Mouse (Mus musculus): ENCODE results near the gene Vav3. TPM values are rescaled to one million over a fixed set of nuclear protein-coding genes. Genes with fewer than 3 reads are reported as not detected.
A peak's percentile ranks its signal among the peaks of the same experiment; 100 is the strongest.

Vav3 gene
- total RNA-seq (2021) = 1 to 10 TPM in 1 of 2 experiments, under 1 TPM in 1; 0.94 to 2.6 TPM
- long read RNA-seq, experiment 1, full-length matches to known transcripts = 1 of 1 reads
- long read RNA-seq, experiment 1, partial matches to known transcripts = 0 of 1 reads
- long read RNA-seq, experiment 1, other reads (novel, unspliced or antisense) = 0 of 1 reads
- long read RNA-seq, experiment 2, full-length matches to known transcripts = 1 of 1 reads
- long read RNA-seq, experiment 2, partial matches to known transcripts = 0 of 1 reads
- long read RNA-seq, experiment 2, other reads (novel, unspliced or antisense) = 0 of 1 reads

DNA sequence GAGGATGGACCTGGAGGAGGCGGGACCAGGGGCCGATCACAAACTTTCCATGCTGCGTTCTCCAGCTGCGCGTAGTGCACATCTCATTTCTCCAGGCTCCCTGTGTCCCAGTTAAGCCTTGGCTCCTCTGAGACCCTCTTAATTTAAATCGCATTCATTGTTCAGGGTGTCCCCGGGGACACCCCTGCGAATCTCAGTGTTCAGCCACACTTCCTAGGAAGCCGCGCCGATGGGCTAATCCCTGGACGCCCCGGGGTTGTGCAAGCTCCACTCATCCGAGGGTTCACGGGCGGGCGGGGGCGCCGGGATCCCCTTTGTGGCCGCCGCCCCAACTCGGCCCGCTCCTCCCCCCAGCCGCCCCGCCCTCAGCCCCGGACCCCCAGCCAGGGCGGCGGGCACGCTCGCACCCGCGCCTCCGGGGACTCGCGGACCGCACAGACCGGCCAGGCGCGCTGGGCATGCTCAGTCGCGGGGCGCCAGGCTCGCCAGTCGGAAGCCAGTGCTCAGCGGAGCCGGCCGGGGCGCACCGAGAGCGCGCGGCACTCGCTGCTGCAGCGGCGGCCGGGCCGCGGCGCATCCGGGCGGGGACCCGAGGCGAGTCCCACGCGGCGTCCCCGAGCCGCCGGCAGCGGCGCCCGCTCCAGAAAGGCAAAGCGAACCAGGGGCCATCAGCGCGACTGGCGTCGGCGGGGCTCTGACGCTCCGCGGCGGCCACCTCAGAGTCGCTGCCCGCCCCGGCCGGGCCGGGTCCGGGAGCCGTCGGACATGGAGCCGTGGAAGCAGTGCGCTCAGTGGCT lies at the start of gene Vav3:
Vav3 (plus strand) TSS at position 380 of the 797 bp plus-strand sequence.
- no peak for TF ChIP-seq CTCF (IDR thresholded peaks at IDR 0.05)
- H3K4me3 ChIP-seq = peak within 1 kb of the TSS; percentile 73
- DNase-seq = peak; percentile 82
- H3K27ac ChIP-seq = peak within 1 kb of the TSS; percentile 80
- intact Hi-C loops (cut with DNase I) = no loop called here

DNA sequence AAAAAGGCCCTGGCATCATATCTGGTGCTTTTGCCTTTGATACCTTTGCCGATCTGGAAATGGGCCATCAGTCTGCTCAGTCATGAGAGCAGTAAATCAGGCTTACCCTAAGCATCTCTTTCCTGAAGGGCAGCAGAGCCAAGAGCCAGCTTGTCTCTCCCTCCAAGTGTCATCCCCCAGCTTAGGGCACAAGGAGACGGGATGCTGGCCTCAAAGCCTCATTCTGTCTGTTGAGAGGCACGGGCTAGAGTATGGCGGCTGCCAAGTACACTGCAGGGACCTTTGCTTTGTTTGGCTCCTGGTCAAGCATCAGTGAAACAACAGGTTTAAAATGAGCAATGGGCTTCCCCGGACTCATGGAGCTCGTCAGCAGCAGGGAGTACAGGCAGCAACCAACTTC lies 41.6 kb upstream of the Vav3 start:
- intact Hi-C loops (cut with DNase I) = no loop called here
- Histone ChIP-seq H3K4me3 (no peak overlapping the region), H3K27ac (no peak overlapping the region)
- no peak for TF ChIP-seq CTCF (IDR thresholded peaks at IDR 0.05)
- DNase-seq = no peak

DNA sequence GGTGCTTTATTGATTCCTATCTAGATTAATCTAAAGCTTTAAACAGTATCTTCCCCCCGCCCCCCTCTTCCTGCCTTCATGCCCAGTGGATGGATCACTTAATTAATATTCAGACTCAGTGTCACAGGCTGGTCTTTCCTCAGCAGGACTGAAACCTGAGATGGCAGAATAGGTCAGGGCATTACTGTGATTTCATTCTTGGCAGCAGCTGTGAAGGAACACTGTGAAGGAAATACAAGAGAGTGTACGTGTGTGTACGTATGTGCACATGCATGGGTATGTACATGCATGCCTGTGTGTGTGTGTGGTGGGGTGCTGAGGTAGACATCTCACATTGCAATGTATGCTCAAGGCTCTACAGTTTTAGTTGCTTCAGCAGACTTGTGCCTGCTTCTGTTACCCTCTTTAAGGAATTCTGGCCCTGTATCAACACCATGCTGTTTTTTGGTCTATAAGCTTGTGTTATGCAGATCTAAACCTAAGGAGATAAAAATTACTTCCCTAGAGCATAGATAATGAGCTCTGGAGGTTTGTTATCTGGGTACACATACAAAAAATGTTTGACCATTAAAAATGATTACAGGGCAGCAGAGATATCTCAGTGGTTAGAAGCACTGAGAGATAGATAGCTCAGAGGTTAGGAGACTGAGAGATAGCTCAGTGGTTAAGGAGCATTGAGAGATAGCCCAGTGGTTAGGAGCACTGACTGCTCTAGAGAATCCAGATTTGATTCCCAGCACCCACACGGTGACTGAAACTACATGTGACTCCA lies 41.0 kb upstream of the Vav3 start:
- no peak for TF ChIP-seq CTCF (IDR thresholded peaks at IDR 0.05)
- DNase-seq = no peak
- Histone ChIP-seq H3K27ac (no peak overlapping the region), H3K4me3 (no peak overlapping the region)
- intact Hi-C loops (cut with DNase I) = no loop called here

DNA sequence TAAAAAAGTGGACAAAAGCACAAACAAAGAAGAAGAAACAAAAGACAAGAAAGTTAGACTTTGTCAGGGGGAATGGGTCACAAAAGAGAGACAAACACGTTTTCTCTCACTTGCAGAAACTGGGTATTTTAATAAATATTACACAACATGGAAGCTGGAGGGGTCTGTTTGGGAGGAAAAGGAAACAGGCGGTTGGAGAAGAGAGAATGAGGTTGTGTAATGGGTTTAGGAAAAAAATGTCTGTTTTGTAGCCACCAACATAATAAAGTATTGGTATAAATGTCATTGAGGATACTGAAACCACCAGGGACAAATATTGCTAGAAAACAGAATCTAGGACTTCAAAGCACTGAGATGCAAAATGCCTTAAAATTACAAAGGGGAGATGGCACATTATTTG lies 38.4 kb upstream of the Vav3 start:
- TF ChIP-seq CTCF (IDR thresholded peaks at IDR 0.05) = no peak
- Histone ChIP-seq H3K27ac (no peak overlapping the region), H3K4me3 (no peak overlapping the region)
- no peak for DNase-seq
- intact Hi-C loops (cut with DNase I) = no loop called here

DNA sequence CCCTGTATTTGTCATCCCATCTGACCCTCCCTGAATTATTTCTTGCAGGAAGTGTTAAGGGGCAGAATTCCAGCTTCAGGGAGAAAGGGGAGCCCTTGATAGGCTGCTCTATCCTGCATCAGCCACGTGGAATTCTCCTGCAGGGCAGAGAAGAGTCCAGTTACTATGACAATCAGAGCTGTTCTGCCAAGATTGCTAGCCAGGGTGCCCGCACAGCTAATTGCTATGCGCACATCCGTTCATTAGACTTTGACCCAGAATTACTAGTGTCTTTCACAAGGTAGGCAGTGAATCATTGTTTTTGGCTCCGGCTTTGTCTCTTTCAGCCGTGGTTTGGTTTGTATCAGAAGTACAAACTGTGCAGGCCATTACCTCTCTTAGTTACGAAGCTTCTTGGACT lies 33.0 kb upstream of the Vav3 start:
- Histone ChIP-seq H3K4me3 (no peak overlapping the region), H3K27ac (no peak overlapping the region)
- DNase-seq = no peak
- no peak for TF ChIP-seq CTCF (IDR thresholded peaks at IDR 0.05)
- intact Hi-C loops (cut with DNase I) = no loop called here

DNA sequence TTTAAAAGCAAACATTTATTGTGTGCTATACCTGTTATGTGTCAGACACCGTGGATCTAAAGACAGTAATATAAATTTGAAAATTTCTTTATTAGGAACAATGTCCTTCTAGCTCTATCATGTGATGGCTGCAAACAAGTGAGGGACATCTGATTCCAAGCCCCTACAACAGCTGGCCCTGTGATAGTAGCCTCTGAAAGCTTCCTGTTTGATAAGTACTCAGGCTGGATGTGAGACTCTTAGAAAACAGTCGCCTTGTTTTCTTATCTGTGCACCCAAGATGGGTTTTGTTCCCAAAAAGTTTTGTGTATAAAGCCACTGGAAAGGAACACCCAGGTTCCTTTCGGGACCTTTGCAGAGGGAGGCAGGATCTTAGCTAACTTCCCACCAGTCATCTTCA lies 32.0 kb upstream of the Vav3 start:
- no peak for TF ChIP-seq CTCF (IDR thresholded peaks at IDR 0.05)
- DNase-seq = no peak
- Histone ChIP-seq H3K4me3 (no peak overlapping the region), H3K27ac (no peak overlapping the region)
- intact Hi-C loops (cut with DNase I) = no loop called here

DNA sequence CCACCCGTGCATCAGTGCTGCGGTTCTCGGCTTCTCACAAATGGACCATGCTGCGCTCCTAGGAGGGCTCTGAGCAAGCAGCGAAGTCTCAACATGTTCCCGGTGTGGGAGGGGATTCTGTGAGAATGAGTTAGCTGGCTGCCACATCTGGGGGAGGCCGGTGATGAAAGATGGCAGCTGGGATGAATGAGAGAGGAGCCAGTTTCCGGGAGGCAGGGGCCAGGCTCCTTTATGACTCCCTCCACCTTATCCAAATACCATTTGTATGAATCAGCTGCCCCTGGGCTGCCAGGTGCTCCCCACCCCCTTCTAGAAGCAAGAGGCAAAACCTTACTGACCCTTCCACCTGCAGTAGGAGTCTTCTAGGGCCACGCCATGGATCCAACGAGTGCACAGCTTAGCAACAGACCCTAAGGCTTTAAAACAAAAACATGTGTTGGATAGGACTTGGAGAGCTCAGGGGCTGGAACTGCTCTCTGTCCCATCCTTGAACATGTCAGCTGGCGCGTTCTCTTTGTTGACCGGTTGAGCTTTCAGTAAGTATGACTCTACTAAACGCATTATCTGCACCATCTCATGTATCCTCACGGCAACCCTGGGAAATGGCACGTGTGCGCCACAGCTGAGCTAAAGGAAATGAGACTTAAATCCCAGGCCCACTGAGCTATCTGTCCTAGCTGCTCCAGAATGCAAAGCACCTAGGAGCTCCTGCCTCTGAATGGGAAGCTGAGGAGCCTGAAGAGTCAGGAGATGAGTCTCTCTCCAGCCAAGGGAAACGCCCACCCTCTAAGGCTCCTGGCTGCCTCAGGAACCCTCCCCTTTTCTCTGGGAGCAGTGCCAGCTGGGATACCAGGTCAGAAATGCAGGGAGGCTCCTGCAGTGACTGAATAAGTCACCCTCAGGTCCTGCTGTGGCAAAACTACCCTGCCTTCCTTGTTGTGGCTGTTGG lies 30.9 kb upstream of the Vav3 start:
- TF ChIP-seq CTCF (IDR thresholded peaks at IDR 0.05) = no peak
- intact Hi-C loops (cut with DNase I) = no loop called here
- H3K4me3 ChIP-seq = no peak overlapping the region
- peak; percentile 59 for DNase-seq
- H3K27ac ChIP-seq = peak overlapping the region; percentile 16

DNA sequence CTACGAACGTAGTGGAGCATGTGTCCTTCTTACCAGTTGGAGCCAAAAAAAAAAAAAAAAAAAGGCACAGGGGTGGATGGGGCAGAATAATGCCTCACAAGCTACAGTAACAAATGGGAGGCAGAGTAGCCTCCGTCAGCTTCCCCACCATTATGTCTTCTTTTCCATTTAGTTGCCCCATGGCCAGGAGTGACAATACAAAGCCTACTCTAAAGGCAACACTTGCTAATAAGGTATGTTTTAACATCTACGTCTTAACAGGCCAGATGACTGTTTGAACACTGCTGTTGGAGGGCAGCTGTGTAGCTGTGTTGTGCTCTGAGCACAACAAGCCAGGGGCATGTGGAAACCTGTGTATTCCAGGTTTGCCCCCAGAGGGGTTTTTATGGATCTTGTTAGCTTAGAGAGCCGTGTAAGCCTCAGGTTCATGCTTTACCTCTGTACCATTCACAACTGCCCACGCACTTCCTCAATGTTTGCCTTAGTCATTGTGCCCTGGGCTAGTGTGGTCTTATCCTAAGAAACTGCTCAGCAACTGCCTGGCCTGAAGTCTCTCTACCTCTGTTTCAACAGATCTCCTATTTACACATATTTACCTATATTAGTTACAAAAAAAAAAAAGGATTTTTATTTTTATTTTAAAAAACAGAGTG lies 29.2 kb upstream of the Vav3 start:
- no peak for TF ChIP-seq CTCF (IDR thresholded peaks at IDR 0.05)
- no peak for DNase-seq
- Histone ChIP-seq H3K27ac (no peak overlapping the region), H3K4me3 (no peak overlapping the region)
- intact Hi-C loops (cut with DNase I) = no loop called here

DNA sequence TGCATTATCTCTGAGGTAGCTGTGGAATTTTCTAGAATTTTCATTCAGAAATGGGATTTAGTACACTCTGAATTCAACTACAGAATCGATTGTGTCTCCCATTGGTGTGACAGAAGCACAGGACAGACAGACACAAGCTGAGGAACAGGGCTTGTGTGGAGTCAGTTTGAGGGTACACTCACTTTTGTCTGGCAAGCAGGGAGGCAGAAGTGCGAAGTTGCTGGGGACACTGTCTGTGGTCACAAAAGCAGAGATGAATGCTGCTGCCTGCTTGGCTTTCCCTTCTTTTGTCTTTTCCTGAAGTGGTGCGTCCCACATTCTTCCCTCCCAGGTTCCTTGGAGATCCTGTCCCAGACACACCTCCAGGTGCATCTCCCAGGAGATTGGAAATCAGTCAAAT lies 28.6 kb upstream of the Vav3 start:
- Histone ChIP-seq H3K27ac (no peak overlapping the region), H3K4me3 (no peak overlapping the region)
- DNase-seq = no peak
- TF ChIP-seq CTCF (IDR thresholded peaks at IDR 0.05) = no peak
- intact Hi-C loops (cut with DNase I) = no loop called here

DNA sequence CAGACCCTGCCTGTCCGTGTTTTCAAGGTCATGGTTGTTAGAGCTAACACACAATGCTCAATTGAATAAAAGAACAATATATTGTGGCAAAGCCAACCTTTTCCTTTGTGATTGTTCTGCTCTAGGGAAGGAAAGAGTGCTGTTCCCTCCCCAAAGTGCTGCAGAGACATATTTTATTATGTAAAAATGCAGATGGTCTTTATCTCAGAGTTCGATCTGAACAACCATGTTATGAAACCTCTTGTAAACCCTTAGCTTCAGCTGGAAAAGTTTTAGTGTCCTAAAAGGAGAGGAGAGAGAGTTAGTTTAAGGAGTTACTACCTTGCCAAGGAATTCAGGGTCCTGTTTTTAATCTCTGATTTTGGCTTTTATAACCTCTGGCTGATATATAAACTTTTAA lies 27.0 kb upstream of the Vav3 start:
- intact Hi-C loops (cut with DNase I) = no loop called here

DNA sequence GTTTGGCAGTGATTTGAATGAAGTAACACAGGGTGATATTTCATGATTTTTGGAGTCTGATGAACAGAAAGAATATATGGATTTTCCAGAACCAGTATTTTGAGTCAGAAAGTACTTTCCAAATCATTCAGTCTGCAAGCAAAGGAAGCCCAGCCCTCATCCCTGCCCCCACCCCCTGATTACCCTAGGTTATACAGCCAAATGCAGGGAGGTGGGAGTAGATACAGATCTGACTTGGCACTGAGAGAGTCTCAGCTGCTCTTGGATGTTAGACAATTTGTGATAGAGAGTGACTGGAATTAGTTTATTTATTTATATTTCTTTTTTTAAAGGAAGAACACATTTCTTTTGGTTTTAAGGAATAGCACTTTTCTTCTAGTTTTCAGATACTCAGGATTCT lies 18.2 kb upstream of the Vav3 start:
- DNase-seq = no peak
- TF ChIP-seq CTCF (IDR thresholded peaks at IDR 0.05) = no peak
- intact Hi-C loops (cut with DNase I) = no loop called here
- Histone ChIP-seq H3K4me3 (no peak overlapping the region), H3K27ac (no peak overlapping the region)

More for the DNA sequence above, 27.0 kb upstream of the Vav3 start:
- no peak overlapping the region for H3K4me3 ChIP-seq
- H3K27ac ChIP-seq = no peak overlapping the region
- no peak for TF ChIP-seq CTCF (IDR thresholded peaks at IDR 0.05)
- DNase-seq = no peak

Data from gastrocnemius, adult 2 months (tissue).